Mouse (Mus musculus) testis, postnatal 10 days (tissue): ENCODE measurements around the gene Hhat.

Experiments
- DNase-seq: peaks from one replicate; pipeline ENCODE4 v3.0.0; 2021; ENCODE audit warnings: low spot score

The Hhat gene

GRCm38 (mm10) chr1:192744880-192745239 is 26.2 kb downstream of the Hhat start:
- DNase-seq = no peak

GRCm38 (mm10) chr1:192742394-192743251 is 28.4 kb downstream of the Hhat start:
- DNase-seq = no peak

- no peak for DNase-seq
These were observed 29.1 kb downstream of the Hhat start for GRCm38 (mm10) chr1:192741896-192742295.

GRCm38 (mm10) chr1:192736524-192736923 is 34.5 kb downstream of the Hhat start:
- DNase-seq = no peak

GRCm38 (mm10) chr1:192736002-192736426 is 35.0 kb downstream of the Hhat start:
- no peak for DNase-seq

- no peak for DNase-seq
These were observed 40.5 kb downstream of the Hhat start for GRCm38 (mm10) chr1:192730517-192730916.

- peak; percentile 85 for DNase-seq
These were observed 43.9 kb downstream of the Hhat start for GRCm38 (mm10) chr1:192726996-192727624.

GRCm38 (mm10) chr1:192722147-192722546 is 48.9 kb downstream of the Hhat start:
- DNase-seq = peak; percentile 87

GRCm38 (mm10) chr1:192720156-192720555 is 50.9 kb downstream of the Hhat start:
- no peak for DNase-seq

- DNase-seq = peak; percentile 80
These were observed 59.2 kb downstream of the Hhat start for GRCm38 (mm10) chr1:192711779-192712348.

GRCm38 (mm10) chr1:192700339-192701073 is 70.5 kb downstream of the Hhat start:
- DNase-seq = no peak

- DNase-seq = no peak
These were observed 71.9 kb downstream of the Hhat start for GRCm38 (mm10) chr1:192699101-192699500.

- DNase-seq = no peak
These were observed 74.6 kb downstream of the Hhat start for GRCm38 (mm10) chr1:192696371-192696863.

GRCm38 (mm10) chr1:192693644-192694043 is 77.4 kb downstream of the Hhat start:
- no peak for DNase-seq

GRCm38 (mm10) chr1:192692982-192693381 is 78.0 kb downstream of the Hhat start:
- DNase-seq = no peak

- DNase-seq = no peak
These were observed 88.6 kb downstream of the Hhat start for GRCm38 (mm10) chr1:192682219-192682951.

GRCm38 (mm10) chr1:192677236-192677635 is 93.8 kb downstream of the Hhat start:
- DNase-seq = no peak

- DNase-seq = no peak
These were observed 107.4 kb downstream of the Hhat start for GRCm38 (mm10) chr1:192663608-192664007.

- DNase-seq = no peak
These were observed 107.9 kb downstream of the Hhat start for GRCm38 (mm10) chr1:192663092-192663491.

GRCm38 (mm10) chr1:192661612-192662011 is 109.4 kb downstream of the Hhat start:
- no peak for DNase-seq

GRCm38 (mm10) chr1:192657417-192657816 is 113.6 kb downstream of the Hhat start:
- DNase-seq = no peak
